Mouse (Mus musculus): ENCODE results near the gene Hscb. TPM values are rescaled to one million over a fixed set of nuclear protein-coding genes. Genes with fewer than 3 reads are reported as not detected.
"Not testable (repeated sequence)": the region's sequence is repeated elsewhere in the genome, so short reads cannot be mapped to it uniquely, and the experiment has no call there.

Gene Hscb
- total RNA-seq, 2 experiments from 2014 or later: 11.3 to 13.9 TPM

DNA sequence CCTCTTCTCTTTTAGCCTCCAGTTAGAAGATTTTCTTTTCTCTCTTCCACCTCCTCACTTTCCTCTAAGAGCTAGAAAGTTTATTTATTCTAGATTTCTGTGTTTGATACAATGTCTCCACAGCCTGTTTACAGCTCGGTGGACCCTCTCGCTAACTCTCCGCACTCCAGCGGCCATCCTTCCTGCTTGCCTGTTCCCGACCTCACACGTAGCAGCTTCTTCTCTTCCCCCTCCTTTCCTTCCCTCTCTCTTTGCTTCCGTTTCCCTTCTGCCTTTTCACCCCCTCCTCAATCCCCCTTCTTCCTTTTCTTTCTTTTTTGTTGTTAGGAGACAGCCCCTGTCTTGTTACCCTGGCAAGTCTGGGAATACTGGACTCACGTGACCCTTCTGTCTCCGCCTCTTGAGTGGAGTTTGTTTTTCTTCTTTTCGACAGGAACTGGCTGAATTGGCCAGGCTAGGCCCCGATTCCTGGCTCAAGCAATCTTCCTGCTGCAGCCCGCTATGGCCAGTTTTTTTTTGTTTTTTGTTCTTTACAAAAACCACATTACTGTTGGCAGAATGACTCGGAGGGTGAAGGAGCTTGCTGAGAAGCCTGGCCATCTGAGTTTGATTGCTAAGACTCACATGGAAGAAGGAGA lies 19.6 kb upstream of the Hscb start:
- peak overlapping the region; percentile 89 for H3K27ac ChIP-seq
- no peak for TF ChIP-seq CTCF (conservative IDR thresholded peaks at IDR 0.05)
- DNase-seq (ENCODE audit: low spot score in 2 of 2): peak in 1 of 2 experiments; percentile 49
- H3K4me3 ChIP-seq: peak overlapping the region; percentile 43

DNA sequence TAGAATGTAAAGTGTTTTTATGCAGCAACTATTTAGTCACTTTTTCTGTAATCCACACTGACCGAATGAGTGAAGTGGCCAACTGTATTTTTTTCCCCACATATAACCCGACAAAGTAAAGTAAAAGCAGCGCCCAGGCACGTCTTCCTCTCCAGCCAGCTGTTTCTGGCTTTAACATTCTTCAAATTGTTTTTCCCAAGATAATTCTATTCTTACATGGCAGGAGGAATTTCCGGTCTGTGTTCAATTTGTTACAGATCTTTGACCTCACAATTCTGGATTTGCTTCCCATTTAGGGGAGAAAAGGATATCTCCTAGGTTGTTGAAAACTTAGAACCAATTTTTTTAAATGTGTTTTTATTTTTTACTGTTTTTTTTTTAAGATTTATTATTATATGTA lies 17.5 kb upstream of the Hscb start:
- H3K4me3 ChIP-seq: no peak overlapping the region
- no peak for TF ChIP-seq CTCF (conservative IDR thresholded peaks at IDR 0.05)
- DNase-seq (ENCODE audit: low spot score in 2 of 2): no peak
- no peak overlapping the region for H3K27ac ChIP-seq

DNA sequence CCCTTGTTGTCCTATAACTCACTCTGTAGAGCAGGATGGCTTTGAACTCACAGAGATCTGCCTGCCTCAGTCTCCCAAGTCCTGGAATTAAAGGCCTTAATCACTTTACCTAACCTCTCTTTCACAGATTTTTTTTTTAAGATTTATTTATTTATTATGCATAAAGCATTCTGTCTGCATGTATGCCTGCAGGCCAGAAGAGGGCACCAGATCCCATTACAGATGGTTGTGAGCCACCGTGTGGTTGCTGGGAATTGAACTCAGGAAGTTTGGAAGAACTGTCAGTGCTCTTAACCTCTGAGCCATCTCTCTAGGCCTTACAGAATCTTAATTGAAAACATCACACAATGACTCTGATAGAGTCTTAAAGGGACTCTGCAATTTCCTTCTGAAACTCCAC lies 13.4 kb upstream of the Hscb start:
- no peak overlapping the region for H3K4me3 ChIP-seq

DNA sequence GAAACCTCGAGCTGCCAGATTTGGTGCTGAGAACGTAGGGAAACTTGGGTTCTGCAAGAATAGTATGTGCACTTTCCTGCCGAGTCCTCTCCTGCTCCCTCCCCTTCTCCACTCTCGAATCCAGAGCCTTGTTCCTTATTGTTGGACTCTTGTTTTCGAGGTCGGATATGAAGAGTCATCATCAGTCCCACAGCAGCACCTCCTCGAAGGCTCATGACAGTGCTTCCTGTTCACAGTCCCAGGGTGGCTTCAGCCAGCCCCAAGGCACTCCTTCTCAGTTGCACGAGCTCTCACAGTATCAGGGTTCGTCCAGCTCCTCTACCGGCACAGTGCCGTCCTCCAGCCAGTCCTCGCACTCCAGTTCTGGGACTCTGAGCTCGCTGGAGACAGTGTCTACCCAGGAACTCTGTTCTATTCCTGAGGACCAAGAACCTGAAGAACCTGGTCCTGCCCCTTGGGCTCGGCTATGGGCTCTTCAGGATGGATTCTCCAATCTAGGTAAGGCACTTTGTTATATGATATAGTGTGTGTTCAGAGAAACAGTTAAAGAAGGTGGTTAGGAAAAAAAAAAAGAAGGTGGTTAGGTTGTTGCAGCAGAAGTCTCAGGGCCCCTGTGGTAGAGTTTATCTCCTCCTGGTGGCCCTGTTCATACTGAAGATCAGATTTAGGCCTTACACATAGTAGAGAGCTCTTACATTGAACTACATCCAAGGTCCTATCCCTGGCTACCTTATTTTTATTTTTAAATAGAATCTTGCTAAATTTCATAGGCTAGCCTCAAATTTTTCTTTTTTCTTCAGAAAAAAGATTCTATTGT lies 1.7 kb upstream of the Hscb start:
- H3K4me3 ChIP-seq: no peak overlapping the region
- TF ChIP-seq CTCF (conservative IDR thresholded peaks at IDR 0.05): no peak
- no peak for DNase-seq (ENCODE audit: low spot score in 2 of 2)
- no peak overlapping the region for H3K27ac ChIP-seq

More for the DNA sequence above, 13.4 kb upstream of the Hscb start:
- peak; percentile 54 for TF ChIP-seq CTCF (conservative IDR thresholded peaks at IDR 0.05)
- H3K27ac ChIP-seq: no peak overlapping the region
- DNase-seq (ENCODE audit: low spot score in 2 of 2): no peak

DNA sequence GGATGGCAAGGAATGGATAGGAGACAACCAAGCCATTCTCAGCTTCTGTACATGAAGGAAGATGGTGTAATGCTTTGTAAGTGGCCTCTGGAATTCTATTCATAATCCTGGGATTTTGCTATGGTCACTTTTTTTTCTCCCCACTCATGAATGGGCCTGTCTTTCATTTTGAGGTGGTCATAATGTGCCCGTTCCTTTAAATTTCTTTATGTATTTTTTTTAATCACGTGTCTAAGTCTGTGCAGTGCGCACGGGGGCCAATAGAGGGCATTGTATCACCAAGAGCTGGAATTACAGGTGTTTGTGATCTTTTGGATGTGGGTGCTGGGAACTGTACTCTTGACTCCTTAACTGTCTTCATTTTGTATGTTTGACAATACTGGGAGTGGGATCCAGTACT lies 888 bp upstream of the Hscb start:
- TF ChIP-seq CTCF (conservative IDR thresholded peaks at IDR 0.05): peak; percentile 79
- no peak for DNase-seq (ENCODE audit: low spot score in 2 of 2)
- Histone ChIP-seq H3K27ac (0 out of 2 replicates have a peak overlapping the region, but pooled peaks have one; percentile 0), H3K4me3 (peak overlapping the region; percentile 70)

DNA sequence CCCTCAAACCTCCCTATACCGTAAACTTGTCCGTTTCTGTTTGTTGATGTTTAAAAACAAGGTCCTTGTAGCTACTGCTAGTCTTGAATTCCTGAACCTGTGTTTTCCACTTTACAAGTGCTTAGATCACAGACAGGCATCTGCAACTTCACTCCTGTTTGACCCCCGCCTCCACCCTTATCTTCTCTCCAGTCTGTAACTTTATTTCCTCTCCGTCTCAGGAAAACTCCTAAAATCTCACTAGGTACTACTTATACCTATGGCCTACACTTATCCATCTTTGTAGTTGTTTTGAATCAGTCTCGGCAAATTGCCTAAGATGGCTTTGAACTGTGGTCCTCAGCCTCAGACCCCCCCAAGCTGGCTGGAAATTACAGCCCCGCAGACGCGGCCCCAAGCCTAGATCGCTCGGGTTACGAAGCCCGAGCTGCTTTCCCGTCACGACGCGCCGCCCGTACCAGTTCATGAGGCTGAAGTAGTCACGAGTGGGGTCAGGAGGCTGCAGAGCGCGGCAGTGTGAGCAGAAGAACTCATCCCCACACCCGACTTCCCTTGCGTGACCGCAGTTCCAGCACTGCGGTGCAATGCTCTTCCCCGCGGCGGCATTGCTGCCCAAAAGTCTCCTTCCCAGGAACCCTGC lies 419 bp downstream of the Hscb start:
- TF ChIP-seq CTCF (conservative IDR thresholded peaks at IDR 0.05): no peak
- Histone ChIP-seq H3K27ac (peak overlapping the region; percentile 93), H3K4me3 (peak overlapping the region; percentile 70)
- DNase-seq (ENCODE audit: low spot score in 2 of 2): no peak

DNA sequence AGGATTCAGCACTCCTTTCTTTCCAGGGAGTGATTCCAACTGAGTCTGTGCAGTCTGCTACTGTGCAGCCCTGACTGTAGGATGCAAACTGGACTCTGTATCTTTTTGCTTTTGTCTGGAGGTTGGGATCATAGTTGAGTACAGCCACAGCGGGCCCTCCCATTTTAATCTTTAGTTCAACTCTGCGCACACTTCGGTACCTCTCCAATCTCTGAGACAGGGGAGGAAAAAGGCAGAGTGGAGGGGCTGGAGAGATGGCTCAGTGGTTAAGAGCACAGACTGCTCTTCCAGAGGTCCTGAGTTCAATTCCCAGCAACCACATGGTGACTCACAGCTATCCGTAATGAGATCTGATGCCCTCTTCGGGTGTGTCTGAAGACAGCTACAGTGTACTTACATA lies 1.6 kb downstream of the Hscb start:
- DNase-seq (ENCODE audit: low spot score in 2 of 2); H3K27ac ChIP-seq; H3K4me3 ChIP-seq: not testable (repeated sequence)

DNA sequence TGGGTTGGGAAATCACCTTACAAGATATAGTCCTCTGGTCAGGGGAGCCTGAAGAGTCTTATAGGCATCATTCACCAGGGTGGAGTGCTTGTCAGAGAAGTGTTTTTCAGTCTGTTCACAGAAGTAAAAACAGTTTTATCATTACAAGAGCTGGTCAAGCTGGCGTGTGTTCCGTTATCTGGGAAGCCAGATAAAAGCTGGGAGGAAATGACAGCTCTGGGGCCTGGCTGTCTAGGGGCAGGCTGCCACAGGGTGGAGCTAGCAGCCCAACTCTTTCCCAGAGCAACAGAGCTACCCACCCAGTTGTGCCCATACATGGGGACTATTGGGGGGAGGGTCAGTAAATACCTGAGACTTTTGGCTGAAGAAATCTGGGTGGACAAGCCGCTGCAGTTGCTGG lies 3.6 kb downstream of the Hscb start:
- no peak overlapping the region for H3K4me3 ChIP-seq
- H3K27ac ChIP-seq: no peak overlapping the region
- TF ChIP-seq CTCF (conservative IDR thresholded peaks at IDR 0.05): peak; percentile 88
- peak; percentile 21 to 58 for DNase-seq (ENCODE audit: low spot score in 2 of 2)

DNA sequence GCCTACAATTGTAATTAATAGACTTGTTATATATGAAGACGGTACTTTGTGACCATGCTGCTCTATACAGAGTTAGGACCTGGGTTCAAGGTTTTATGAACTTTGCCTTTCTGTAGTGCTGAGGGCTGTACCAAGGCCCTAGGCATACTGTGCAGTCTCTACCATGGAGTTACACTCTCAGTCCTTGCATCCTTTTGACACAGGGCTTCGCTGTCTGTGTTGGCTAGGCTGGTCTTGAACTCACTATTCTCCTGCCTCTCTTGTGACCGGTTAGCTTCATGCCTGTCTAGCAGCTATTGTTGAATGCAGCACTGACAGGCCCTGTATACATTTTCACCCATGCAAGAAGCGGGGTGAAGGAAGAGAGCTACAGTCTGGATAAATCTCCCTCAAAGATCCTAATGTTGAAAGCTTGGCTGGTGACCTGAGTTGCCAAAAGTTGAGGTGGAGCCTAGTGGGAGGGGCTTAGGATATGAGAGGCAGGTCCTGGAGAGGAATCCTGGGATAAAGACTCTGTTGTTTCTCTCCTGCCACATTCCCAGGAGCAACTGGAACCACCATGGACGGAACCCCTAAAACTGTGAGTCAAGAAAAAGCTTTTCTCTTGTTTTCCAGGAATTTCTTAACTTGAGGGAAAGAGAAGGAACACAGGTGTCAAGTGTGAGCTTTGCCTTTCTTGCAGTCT lies 8.4 kb downstream of the Hscb start:
- no peak for TF ChIP-seq CTCF (conservative IDR thresholded peaks at IDR 0.05)
- Histone ChIP-seq H3K4me3 (no peak overlapping the region), H3K27ac (no peak overlapping the region)
- no peak for DNase-seq (ENCODE audit: low spot score in 2 of 2)

DNA sequence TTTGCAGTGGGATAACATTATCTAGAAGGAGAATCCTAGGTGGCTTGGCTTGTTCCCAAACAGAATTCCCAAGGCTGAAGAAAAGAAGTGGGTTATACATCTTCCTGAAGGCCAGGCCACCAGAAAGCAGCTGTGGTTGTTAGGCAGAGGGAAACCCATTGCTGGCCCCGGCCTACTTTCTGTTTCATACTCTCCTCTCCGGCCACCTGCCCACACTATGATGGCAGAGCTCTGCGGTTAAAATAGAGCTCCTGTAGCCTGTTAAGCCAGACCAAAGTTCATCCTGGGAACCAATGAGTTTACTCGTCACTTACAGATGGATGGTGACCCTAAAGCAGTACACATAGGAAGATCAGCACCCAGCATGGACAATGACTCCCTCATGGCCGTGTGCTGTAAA lies 12.0 kb downstream of the Hscb start:
- TF ChIP-seq CTCF (conservative IDR thresholded peaks at IDR 0.05): no peak
- Histone ChIP-seq H3K27ac (no peak overlapping the region), H3K4me3 (no peak overlapping the region)
- no peak for DNase-seq (ENCODE audit: low spot score in 2 of 2)

DNA sequence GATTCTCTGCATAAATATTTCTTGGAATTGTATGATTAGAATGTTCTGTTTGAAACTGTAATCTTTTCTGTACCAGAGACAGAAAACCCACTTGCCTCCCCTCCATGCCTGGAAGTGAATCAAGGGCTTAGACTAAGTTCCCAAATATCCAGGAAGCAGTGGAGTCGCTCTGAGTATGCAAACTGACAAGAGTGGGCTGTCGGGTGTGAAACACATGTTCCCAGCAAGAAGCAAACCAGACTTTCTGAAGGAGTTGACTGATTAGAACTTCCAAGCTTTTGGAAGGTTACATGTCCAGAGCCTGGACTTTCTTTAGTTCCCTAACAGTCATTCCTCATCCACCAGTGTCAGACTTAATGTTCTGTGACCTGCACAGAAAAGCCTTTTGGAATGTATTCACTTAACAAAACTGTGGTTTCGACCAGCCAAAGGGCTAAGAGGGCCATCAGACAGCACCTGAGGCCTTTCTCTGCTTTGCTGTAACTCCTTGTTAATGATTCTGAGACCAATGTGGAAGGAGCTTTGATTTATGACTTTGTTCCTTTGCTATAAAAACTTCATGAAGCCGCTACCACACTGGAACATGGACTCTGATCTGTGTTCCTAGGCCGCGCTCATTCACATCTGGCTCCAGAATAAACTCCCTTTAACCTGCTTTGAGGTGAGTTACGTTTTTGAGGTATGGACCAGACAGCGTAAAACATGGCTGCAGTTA lies 12.6 kb downstream of the Hscb start:
- DNase-seq (ENCODE audit: low spot score in 2 of 2): no peak
- no peak for TF ChIP-seq CTCF (conservative IDR thresholded peaks at IDR 0.05)
- no peak overlapping the region for H3K27ac ChIP-seq
- H3K4me3 ChIP-seq: no peak overlapping the region

DNA sequence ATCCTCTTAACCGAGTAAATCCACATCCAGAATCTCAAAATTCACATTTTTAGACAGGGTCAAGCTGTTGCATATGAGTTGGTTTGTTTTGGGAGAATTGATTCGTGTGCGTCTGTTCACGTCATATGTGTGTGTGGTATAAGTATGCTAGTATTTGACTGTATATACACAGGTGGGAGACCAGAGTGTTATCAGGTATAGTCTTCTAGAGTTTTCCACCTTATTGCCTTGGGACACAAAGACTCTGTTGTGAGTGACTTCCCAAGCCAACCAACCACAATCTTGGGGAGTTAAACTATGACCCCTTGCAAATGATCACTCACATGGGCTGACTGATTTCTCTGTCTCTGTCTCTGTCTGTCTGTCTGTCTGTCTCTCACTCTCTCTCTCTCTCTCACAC lies 15.2 kb downstream of the Hscb start:
- TF ChIP-seq CTCF (conservative IDR thresholded peaks at IDR 0.05): no peak
- Histone ChIP-seq H3K4me3 (no peak overlapping the region), H3K27ac (no peak overlapping the region)
- DNase-seq (ENCODE audit: low spot score in 2 of 2): no peak

Measured in layer of hippocampus, adult 2 months (tissue).